Mouse (Mus musculus) forebrain, embryonic 10.5 days (tissue): ENCODE data around the gene Slc38a6. TPM values are rescaled to one million over a fixed set of nuclear protein-coding genes. Genes with fewer than 3 reads are reported as not detected.

ENCODE experiments used
- DNase-seq: peaks from one replicate; pipeline ENCODE4 v3.0.0-alpha.2; 2017; ENCODE audit warnings: low spot score; ENCODE audit errors: extremely low spot score
- H3K27ac ChIP-seq: fragments of 300-500 bp; sonication (generic); 2 replicates; pipeline ENCODE4 v1.5.1; 2016; ENCODE audit warnings: mild to moderate bottlenecking
- H3K27me3 ChIP-seq: fragments of 300-500 bp; sonication (generic); 2 replicates; pipeline ENCODE4 v1.6.1; 2016; ENCODE audit warnings: mild to moderate bottlenecking; ENCODE audit not compliant: poor library complexity, severe bottlenecking
- H3K36me3 ChIP-seq: fragments of 300-500 bp; sonication (generic); replicated peaks from 2 replicates; pipeline ENCODE4 v1.6.1; 2016; ENCODE audit warnings: mild to moderate bottlenecking, moderate library complexity
- H3K4me1 ChIP-seq: fragments of 300-500 bp; sonication (generic); 2 replicates; pipeline ENCODE4 v1.6.1; 2016
- H3K4me3 ChIP-seq: fragments of 300-500 bp; sonication (generic); 2 replicates; pipeline ENCODE4 v1.5.1; 2016; ENCODE audit warnings: mild to moderate bottlenecking, moderate library complexity
- H3K9me3 ChIP-seq: fragments of 300-500 bp; sonication (generic); 2 replicates; pipeline ENCODE4 v1.6.1; 2016; ENCODE audit warnings: mild to moderate bottlenecking, moderate library complexity
- WGBS: fragments of 180-500 bp; shearing (Covaris S2); methylation state at CpG from one replicate; pipeline ENCODE4 v1.1.7; 2016; 5-methylcytosine and 5-hydroxymethylcytosine counted together
- polyA plus RNA-seq: library from polyadenylated mRNA; unstranded; fragments of >200 nt; fragmentation: Nextera tagmentation; extraction: Ambion mirVana; gene quantifications from 2 replicates; pipeline ENCODE4 v1.2.1, GENCODE M21; 2016

Gene Slc38a6
- polyA plus RNA-seq, 1 experiment from 2014 or later = 8.9 TPM

DNA sequence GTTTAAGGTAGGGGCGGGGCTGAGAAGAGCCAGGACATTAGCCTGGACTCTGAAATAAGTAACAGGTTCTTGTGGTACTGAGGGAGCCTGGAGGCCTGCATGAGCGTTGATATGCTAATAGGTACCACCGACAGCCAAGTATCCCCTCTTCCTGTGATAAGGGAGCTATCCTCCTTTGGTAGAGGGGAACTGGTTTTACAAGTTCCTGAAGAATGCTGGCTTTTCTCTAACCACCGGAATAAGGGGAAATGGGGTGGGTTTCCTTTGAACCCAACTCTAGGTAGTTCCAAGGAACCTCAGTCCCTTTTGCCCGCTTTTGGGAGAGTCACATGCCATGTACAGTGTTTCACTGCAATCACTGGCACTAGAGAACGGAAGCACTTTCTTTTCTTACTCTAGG, 98.2 kb downstream of the Slc38a6 start:
- Histone ChIP-seq H3K4me3 (no peak overlapping the region), H3K36me3 (no peaks in the 10 kb centered on the region), H3K27me3 (no peaks in the 10 kb centered on the region), H3K9me3 (no peaks in the 10 kb centered on the region), H3K4me1 (peaks cover 33% of the 10 kb centered on the region), H3K27ac (no peak overlapping the region)
- 53% methylated on average over 6 of the region's 6 CpGs for WGBS
- no peak for DNase-seq

- Histone ChIP-seq H3K27ac (no peak overlapping the region), H3K4me1 (peaks cover 40% of the 10 kb centered on the region), H3K4me3 (no peak overlapping the region), H3K27me3 (no peaks in the 10 kb centered on the region), H3K9me3 (no peaks in the 10 kb centered on the region), H3K36me3 (no peaks in the 10 kb centered on the region)
- WGBS = 82% methylated on average over 1 of the region's 1 CpGs
- no peak for DNase-seq
Measured at GRCm38 (mm10) chr12:73392507-73392906, 105.9 kb downstream of the Slc38a6 start.

DNA sequence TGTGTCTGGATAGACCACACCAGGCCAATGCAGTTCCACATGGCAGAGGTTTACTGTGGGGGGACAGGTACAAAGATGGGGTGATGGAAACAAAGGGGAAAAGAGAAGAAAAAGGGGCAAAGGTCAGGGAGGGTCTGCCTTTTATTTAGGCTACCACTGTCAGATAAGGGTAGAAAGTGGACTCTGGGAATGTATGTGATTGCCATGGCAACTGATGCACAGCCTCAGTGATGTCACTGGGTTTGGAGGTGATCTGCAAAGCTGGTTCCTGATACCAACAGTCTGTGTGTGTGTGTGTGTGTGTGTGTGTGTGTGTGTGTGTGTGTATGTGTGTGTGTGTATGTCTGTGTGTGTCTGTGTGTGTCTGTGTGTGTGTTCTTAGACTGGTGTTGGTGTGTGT, 106.4 kb downstream of the Slc38a6 start:
- Histone ChIP-seq H3K27me3 (no peaks in the 10 kb centered on the region), H3K9me3 (no peaks in the 10 kb centered on the region), H3K4me1 (peaks cover 40% of the 10 kb centered on the region), H3K4me3 (no peak overlapping the region), H3K27ac (peak overlapping the region; percentile 45; the same call in 1 of the 2 replicates), H3K36me3 (no peaks in the 10 kb centered on the region)
- no peak for DNase-seq

DNA sequence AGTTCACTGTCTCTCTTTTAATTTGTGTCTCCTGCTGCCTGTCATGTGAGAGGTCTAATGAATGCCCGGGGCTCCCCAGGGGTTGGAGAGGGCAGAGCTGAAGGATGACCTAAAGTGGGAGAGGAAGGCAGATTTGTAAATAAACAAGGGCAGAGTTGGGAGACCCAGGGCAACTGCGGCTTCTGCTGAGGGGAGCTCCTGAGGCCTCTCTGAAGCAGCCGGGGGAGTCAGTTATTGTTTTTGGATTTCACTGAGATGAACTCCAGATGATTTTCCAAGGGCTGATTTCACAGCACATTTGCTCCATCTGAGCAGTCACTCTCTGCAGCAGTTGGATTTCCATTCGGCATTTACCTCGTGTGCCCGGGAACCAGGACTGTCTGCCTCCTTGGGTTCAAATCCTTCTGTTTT, 107.3 kb downstream of the Slc38a6 start:
- Histone ChIP-seq H3K27me3 (no peaks in the 10 kb centered on the region), H3K9me3 (no peaks in the 10 kb centered on the region), H3K4me1 (peaks cover 40% of the 10 kb centered on the region), H3K27ac (peak overlapping the region; percentile 45), H3K4me3 (no peak overlapping the region), H3K36me3 (no peaks in the 10 kb centered on the region)
- DNase-seq = no peak
- WGBS = 34% methylated on average over 6 of the region's 6 CpGs

- DNase-seq = no peak
- 89% methylated on average over 5 of the region's 5 CpGs for WGBS
- Histone ChIP-seq H3K27ac (no peak overlapping the region; the same call in 1 of the 2 replicates), H3K9me3 (no peaks in the 10 kb centered on the region), H3K27me3 (no peaks in the 10 kb centered on the region), H3K4me1 (peaks cover 34% of the 10 kb centered on the region), H3K36me3 (no peaks in the 10 kb centered on the region), H3K4me3 (no peak overlapping the region)
Measured at GRCm38 (mm10) chr12:73394571-73394970, 108.0 kb downstream of the Slc38a6 start.

GRCm38 (mm10) chr12:73399426-73399825, 112.8 kb downstream of the Slc38a6 start:
- H3K4me3 ChIP-seq = no peak overlapping the region
- H3K9me3 ChIP-seq = no peaks in the 10 kb centered on the region
- no peak for DNase-seq
- no peaks in the 10 kb centered on the region for H3K36me3 ChIP-seq
- 51% methylated on average over 4 of the region's 4 CpGs for WGBS
- no peak overlapping the region for H3K27ac ChIP-seq
- peaks cover 7% of the 10 kb centered on the region for H3K4me1 ChIP-seq
- no peaks in the 10 kb centered on the region for H3K27me3 ChIP-seq

GRCm38 (mm10) chr12:73400481-73401025, 114.0 kb downstream of the Slc38a6 start:
- no peaks in the 10 kb centered on the region for H3K36me3 ChIP-seq
- no peaks in the 10 kb centered on the region for H3K27me3 ChIP-seq
- H3K4me3 ChIP-seq = no peak overlapping the region
- H3K9me3 ChIP-seq = no peaks in the 10 kb centered on the region
- 89% methylated on average over 4 of the region's 4 CpGs for WGBS
- no peak overlapping the region for H3K27ac ChIP-seq
- H3K4me1 ChIP-seq = peaks cover 14% of the 10 kb centered on the region
- DNase-seq = no peak

DNA sequence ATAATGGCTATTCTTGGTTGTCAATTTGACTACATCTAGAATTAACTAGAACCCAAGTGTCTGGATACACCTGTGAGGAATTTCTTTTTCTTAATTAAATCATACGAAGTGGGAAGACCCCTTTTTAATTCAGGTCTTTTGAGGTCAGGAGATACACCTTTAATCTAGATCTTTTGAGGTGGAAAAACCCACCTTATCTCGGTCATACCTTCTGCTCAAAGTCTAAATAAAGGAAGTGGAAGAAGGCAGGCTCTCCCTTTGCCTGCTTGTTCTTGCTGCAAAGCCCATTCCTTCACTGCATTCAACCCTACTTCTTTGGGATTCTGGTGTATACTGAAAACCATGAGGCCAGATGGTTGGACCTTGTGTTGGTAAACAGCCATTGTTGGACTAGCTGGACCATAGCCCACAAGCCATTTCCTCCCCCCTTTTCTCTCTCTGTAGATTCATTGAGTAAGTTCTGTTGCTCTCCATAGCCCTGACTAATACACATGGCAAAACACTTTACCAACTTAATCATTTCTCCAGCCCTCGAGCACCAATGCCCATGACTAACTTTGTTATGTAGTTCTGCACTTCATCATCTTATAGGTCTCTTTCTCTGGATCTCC, 115.0 kb downstream of the Slc38a6 start:
- WGBS = 80% methylated on average over 3 of the region's 3 CpGs
- H3K27me3 ChIP-seq = no peaks in the 10 kb centered on the region
- H3K27ac ChIP-seq = no peak overlapping the region
- no peak for DNase-seq
- no peaks in the 10 kb centered on the region for H3K36me3 ChIP-seq
- peaks cover 18% of the 10 kb centered on the region for H3K4me1 ChIP-seq
- no peaks in the 10 kb centered on the region for H3K9me3 ChIP-seq
- H3K4me3 ChIP-seq = no peak overlapping the region

DNA sequence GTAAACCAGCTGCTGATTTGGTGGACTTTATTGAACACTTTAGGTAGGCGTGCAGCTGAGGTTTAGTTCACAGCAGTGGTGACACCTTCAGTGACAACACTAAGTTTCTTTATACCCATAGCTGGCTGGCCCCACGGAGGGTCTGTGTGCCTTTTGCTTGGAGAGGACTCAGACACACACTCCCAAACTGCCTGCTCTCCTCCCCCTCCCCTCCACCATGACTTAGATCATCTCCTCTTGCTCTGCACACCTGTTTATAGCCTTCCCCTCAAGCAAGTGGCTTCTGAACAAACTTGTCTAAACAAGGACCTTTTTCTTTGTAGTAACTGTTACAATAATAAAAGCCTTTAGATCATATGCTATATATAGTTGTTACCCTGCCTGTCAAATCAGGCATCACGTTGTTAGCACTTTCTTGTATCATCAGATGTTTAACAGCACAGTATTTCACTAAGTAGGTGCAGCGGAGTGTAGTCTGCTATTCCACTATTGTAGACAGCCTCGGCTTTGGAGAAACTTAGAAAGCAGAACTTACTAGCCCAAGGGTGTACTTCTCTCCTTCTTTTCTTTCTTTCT, 115.6 kb downstream of the Slc38a6 start:
- no peak for DNase-seq
- Histone ChIP-seq H3K9me3 (no peaks in the 10 kb centered on the region), H3K4me1 (peaks cover 18% of the 10 kb centered on the region), H3K27me3 (no peaks in the 10 kb centered on the region), H3K27ac (no peak overlapping the region), H3K36me3 (no peaks in the 10 kb centered on the region), H3K4me3 (no peak overlapping the region)
- WGBS = 84% methylated on average over 5 of the region's 5 CpGs

DNA sequence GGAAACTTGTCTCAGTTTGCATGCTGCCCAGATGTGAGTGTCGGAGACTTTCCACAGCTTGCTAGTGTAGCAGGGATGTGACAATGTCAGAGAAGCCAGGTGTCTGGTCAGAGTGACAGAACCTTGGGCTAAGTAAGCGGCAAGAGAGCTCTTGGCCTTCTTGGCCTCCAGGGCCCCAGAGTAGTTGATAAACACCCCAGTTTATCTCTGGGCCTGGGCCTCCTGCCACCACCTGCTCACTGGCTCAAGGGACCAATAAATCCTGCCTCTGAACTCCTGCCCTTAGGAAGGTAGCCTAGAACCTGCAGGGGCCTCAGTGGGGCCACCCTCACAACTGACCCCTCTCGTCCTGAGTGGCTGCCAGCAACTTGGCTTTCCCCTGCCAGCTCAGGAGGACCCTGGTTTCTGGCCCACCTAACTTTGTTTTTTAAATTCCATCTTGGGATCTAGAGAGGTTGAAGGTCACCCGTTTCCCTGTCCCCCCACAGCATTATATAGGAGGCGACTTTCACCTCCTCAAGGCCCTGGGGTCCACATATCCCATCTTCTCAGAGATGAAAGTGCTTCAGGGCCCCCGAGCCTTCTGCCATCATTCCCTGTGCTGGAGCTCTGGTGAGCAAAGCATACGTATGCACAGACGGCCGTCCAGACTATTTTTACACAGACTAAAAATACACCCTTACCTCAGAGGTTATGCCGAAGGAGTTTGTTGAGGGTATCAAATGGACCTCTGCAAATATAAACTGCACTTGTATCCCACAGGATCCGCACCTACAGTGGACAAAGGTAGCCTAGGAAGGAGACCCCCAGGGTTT, 116.5 kb downstream of the Slc38a6 start:
- H3K27me3 ChIP-seq = no peaks in the 10 kb centered on the region
- H3K4me1 ChIP-seq = peaks cover 18% of the 10 kb centered on the region
- no peaks in the 10 kb centered on the region for H3K9me3 ChIP-seq
- no peak overlapping the region for H3K4me3 ChIP-seq
- DNase-seq = no peak
- peak overlapping the region; percentile 8; the same call in 1 of the 2 replicates for H3K27ac ChIP-seq
- no peaks in the 10 kb centered on the region for H3K36me3 ChIP-seq
- 91% methylated on average over 11 of the region's 11 CpGs for WGBS
